8 mouse cellular contexts compared by ENCODE assay signal in genomic region chr10:13968234-13968555, GRCm38 (mm10). TPM values are rescaled to one million over a fixed set of nuclear protein-coding genes. Genes with fewer than 3 reads are reported as not detected.
DNase-seq lines count a peak whose midpoint lies in the region; ATAC-seq and TF ChIP-seq lines count a peak whose summit lies in the region.

No protein-coding gene starts in this region.

- H3K36me3 ChIP-seq in kidney, embryonic 15.5 days = no peaks in the 10 kb centered on the region
- no peaks in the 10 kb centered on the region for H3K36me3 ChIP-seq in hindbrain, postnatal 0 days (ENCODE audit: insufficient read depth, low read length)
- H3K36me3 ChIP-seq in midbrain, embryonic 16.5 days (ENCODE audit: control insufficient read depth, insufficient read depth, low read length) = no peaks in the 10 kb centered on the region

- H3K9ac ChIP-seq in kidney, embryonic 15.5 days = peak overlapping the region; percentile 82; the same call in 1 of the 2 replicates
- peak overlapping the region; percentile 91 for H3K9ac ChIP-seq in hindbrain, postnatal 0 days (replicated peaks; ENCODE audit: low read length)
- H3K9ac ChIP-seq in midbrain, embryonic 16.5 days (ENCODE audit: low read depth, low read length) = peak overlapping the region; percentile 95

- no peak for TF ChIP-seq CTCF in bone marrow, adult 2 months (IDR thresholded peaks at IDR 0.05; ENCODE audit: control insufficient read depth, insufficient read depth, low read length)
- TF ChIP-seq CTCF in hindbrain, postnatal 0 days (IDR thresholded peaks at IDR 0.05; ENCODE audit: low read depth) = no peak

- H3K27ac ChIP-seq in kidney, embryonic 15.5 days = peak overlapping the region; percentile 96
- H3K27ac ChIP-seq in bone marrow, adult 2 months (ENCODE audit: control insufficient read depth, insufficient read depth, low read depth, low read length, poor library complexity) = peak overlapping the region; percentile 89; the same call in 1 of the 2 replicates
- peak overlapping the region; percentile 99 for H3K27ac ChIP-seq in hindbrain, postnatal 0 days
- peak overlapping the region; percentile 99 for H3K27ac ChIP-seq in midbrain, embryonic 16.5 days (ENCODE audit: low read length)

- H3K4me2 ChIP-seq in kidney, embryonic 15.5 days = peak overlapping the region; percentile 84
- peak overlapping the region; percentile 99 for H3K4me2 ChIP-seq in hindbrain, postnatal 0 days (ENCODE audit: low read depth, low read length)
- peak overlapping the region; percentile 96 for H3K4me2 ChIP-seq in midbrain, embryonic 16.5 days (ENCODE audit: low read length)

- no peaks in the 10 kb centered on the region for H3K9me3 ChIP-seq in kidney, embryonic 15.5 days (replicated peaks)
- H3K9me3 ChIP-seq in hindbrain, postnatal 0 days (ENCODE audit: low read length) = no peaks in the 10 kb centered on the region
- H3K9me3 ChIP-seq in midbrain, embryonic 16.5 days (replicated peaks; ENCODE audit: control insufficient read depth, low read length, poor library complexity, severe bottlenecking) = no peaks in the 10 kb centered on the region

- H3K4me3 ChIP-seq in kidney, embryonic 15.5 days (replicated peaks) = peak overlapping the region; percentile 80
- peak overlapping the region; percentile 70 for H3K4me3 ChIP-seq in bone marrow, adult 2 months (replicated peaks; ENCODE audit: control insufficient read depth, low read depth, low read length)
- peak overlapping the region; percentile 95 for H3K4me3 ChIP-seq in hindbrain, postnatal 0 days (ENCODE audit: low read length)
- peak overlapping the region; percentile 77 for H3K4me3 ChIP-seq in midbrain, embryonic 16.5 days (ENCODE audit: low read depth, low read length)

- TF ChIP-seq POLR2A in bone marrow, adult 2 months (IDR thresholded peaks at IDR 0.05; ENCODE audit: borderline replicate concordance, control insufficient read depth, low read depth, low read length) = no peak

- DNase-seq in kidney, postnatal 25 days = no peak
- DNase-seq in hindbrain, postnatal 0 days (ENCODE audit: low spot score) = no peak
- DNase-seq in thymus, postnatal 36 days = no peak
- DNase-seq in right cerebral cortex, postnatal 10 days (ENCODE audit: low spot score in 2 of 2) = no peak
- no peak for DNase-seq in kidney, adult 18-20 months

- peaks cover 9% of the 10 kb centered on the region; the same call in 1 of the 2 replicates for H3K4me1 ChIP-seq in kidney, embryonic 15.5 days
- H3K4me1 ChIP-seq in bone marrow, adult 2 months (ENCODE audit: control insufficient read depth, insufficient read depth, low read length) = no peaks in the 10 kb centered on the region; the same call in 1 of the 2 replicates
- H3K4me1 ChIP-seq in hindbrain, postnatal 0 days (ENCODE audit: insufficient read depth, low read length) = no peaks in the 10 kb centered on the region
- peaks cover 2% of the 10 kb centered on the region; the same call in 1 of the 2 replicates for H3K4me1 ChIP-seq in midbrain, embryonic 16.5 days (ENCODE audit: control insufficient read depth, insufficient read depth, low read length)

- WGBS in kidney, embryonic 15.5 days = 13% methylated on average over 5 of the region's 5 CpGs
- 0% methylated on average over 5 of the region's 5 CpGs for WGBS in bone marrow, adult 2 months
- WGBS in hindbrain, postnatal 0 days = 8% methylated on average over 5 of the region's 5 CpGs
- 14% methylated on average over 5 of the region's 5 CpGs for WGBS in midbrain, embryonic 16.5 days

- ATAC-seq in kidney, embryonic 15.5 days (replicated peaks; ENCODE audit: low FRiP score) = no peak
- ATAC-seq in hindbrain, postnatal 0 days = no peak
- ATAC-seq in midbrain, embryonic 16.5 days = no peak

- peaks cover under 1% of the 10 kb centered on the region; the same call in 1 of the 2 replicates for H3K27me3 ChIP-seq in kidney, embryonic 15.5 days
- no peaks in the 10 kb centered on the region for H3K27me3 ChIP-seq in hindbrain, postnatal 0 days (ENCODE audit: insufficient read depth, low read length)
- no peaks in the 10 kb centered on the region for H3K27me3 ChIP-seq in midbrain, embryonic 16.5 days (ENCODE audit: control insufficient read depth, insufficient read depth, low read depth, low read length)

RNA-seq across cellular contexts. Expression of gene Hivep2, which starts 2.3 kb away (rescaled TPM):
- 4.6 and 5.9 TPM in 2 replicates for polyA plus RNA-seq in kidney, embryonic 15.5 days (2015; fragmentation: Nextera tagmentation; extraction: Ambion mirVana)
- polyA plus RNA-seq in bone marrow, adult 2 months (2011; ENCODE audit: insufficient read depth, insufficient read length, low replicate concordance, missing spikeins) = 3.2 and 6.3 TPM in 2 replicates
- 43.5 and 45.8 TPM in 2 replicates for total RNA-seq in hindbrain, postnatal 0 days (2014; rRNA removed)
- polyA plus RNA-seq in hindbrain, postnatal 0 days (2015; fragmentation: Nextera tagmentation; extraction: Ambion mirVana) = 11.8 and 13.6 TPM in 2 replicates
- polyA plus RNA-seq in midbrain, embryonic 16.5 days (2015; fragmentation: Nextera tagmentation; extraction: Ambion mirVana) = 10.7 and 11.0 TPM in 2 replicates
